Mouse (Mus musculus) liver, postnatal 0 days (tissue): ENCODE measurements around the gene Ddx19a.
A peak's percentile ranks its signal among the peaks of the same experiment; 100 is the strongest.
"Not testable (repeated sequence)": the region's sequence is repeated elsewhere in the genome, so short reads cannot be mapped to it uniquely, and the experiment has no call there.

Source experiments
- CTCF ChIP-seq: sonication (generic); IDR thresholded peaks from 2 replicates; pipeline ENCODE4 v1.5.1; 2016; ENCODE audit warnings: antibody characterized with exemption, low read depth
- EP300 ChIP-seq: IDR thresholded peaks from 2 replicates; pipeline ENCODE4 v1.6.1; 2016; ENCODE audit warnings: antibody characterized with exemption, low read depth, mild to moderate bottlenecking

DNA sequence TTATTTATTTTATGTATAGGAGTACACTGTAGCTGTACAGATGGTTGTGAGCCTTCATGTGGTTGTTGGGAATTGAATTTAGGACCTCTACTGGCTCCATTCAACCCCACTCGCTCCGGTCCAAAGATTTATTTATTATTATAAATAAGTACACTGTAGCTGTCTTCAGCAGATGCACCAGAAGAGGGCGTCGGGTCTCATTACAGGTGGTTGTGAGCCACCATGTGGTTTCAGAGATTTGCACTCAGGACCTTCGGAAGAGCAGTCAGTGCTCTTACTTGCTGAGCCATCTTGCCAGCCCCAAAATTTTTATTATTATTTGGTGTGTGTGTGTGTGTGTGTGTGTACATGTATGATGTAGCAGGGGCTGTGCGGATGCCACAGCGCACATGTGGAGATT, 39.0 kb downstream of the Ddx19a start:
- TF ChIP-seq CTCF, result peak; percentile 26
- not testable (repeated sequence) for TF ChIP-seq EP300
